Mouse (Mus musculus) G1E (cell line): Measurements from ENCODE around the gene Dmkn.

Experiments used
- CTCF ChIP-seq: IDR thresholded peaks from 2 replicates; pipeline ENCODE4 v1.5.1; 2012; ENCODE audit warnings: low read depth, low read length, inconsistent platforms, mixed read lengths
- GATA1 ChIP-seq: IDR thresholded peaks from 2 replicates; pipeline ENCODE4 v1.6.1; 2012; ENCODE audit warnings: borderline replicate concordance, low read length, inconsistent platforms, mixed read lengths
- GATA2 ChIP-seq: IDR thresholded peaks from 2 replicates; pipeline ENCODE4 v1.6.1; 2012; ENCODE audit warnings: low read depth, low read length, inconsistent platforms, borderline replicate concordance
- POLR2AphosphoS5 ChIP-seq: IDR thresholded peaks from 2 replicates; pipeline ENCODE4 v1.6.1; 2012; ENCODE audit warnings: low read depth, low read length, inconsistent platforms; ENCODE audit not compliant: insufficient replicate concordance
- TAL1 ChIP-seq: conservative IDR thresholded peaks from 2 replicates; pipeline ENCODE4 v1.6.1; 2012; ENCODE audit warnings: low read depth, low read length, inconsistent platforms, mixed read lengths

DNA sequence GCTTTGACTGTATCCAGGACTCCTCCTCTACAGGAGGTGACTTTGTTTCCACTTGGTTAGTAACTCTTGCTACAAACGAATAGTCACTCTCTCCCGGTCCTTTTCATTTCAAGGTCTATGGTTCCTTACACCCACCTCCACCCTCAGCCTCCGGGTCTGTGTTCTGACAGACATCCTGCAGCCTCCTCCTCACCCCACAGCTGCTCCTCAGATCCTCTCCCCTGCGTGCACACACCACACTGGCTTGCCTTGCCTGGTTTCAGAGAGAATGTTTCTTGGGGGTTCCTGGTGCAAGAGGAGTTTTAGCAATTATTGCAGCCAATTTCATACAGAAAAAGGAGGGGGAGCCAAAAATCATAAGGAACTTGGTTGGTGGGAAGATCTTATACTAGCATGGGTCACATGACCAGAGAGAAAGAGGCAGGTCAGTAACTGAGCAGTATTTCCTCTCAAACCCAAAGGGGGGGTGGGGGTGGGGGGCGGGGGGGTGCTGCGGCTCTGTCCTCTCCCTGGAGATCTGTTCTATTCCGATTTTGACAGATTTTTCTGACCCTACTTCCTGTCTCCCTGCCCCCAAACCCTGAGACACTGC, 57.4 kb downstream of the Dmkn start:
- no peak for TF ChIP-seq CTCF
- no peak for TF ChIP-seq TAL1
- no peak for TF ChIP-seq POLR2AphosphoS5
- no peak for TF ChIP-seq GATA1
- TF ChIP-seq GATA2: no peak
